Mouse (Mus musculus) stomach, postnatal 0 days (tissue): ENCODE data around the gene Wdr82.

ENCODE experiments used
- CTCF ChIP-seq: IDR thresholded peaks from 2 replicates; pipeline ENCODE4 v1.5.1; 2016; ENCODE audit warnings: antibody characterized with exemption, low read depth, mild to moderate bottlenecking, moderate library complexity
- EP300 ChIP-seq: optimal IDR thresholded peaks from 2 replicates; pipeline ENCODE3; 2016; ENCODE audit warnings: antibody characterized with exemption

DNA sequence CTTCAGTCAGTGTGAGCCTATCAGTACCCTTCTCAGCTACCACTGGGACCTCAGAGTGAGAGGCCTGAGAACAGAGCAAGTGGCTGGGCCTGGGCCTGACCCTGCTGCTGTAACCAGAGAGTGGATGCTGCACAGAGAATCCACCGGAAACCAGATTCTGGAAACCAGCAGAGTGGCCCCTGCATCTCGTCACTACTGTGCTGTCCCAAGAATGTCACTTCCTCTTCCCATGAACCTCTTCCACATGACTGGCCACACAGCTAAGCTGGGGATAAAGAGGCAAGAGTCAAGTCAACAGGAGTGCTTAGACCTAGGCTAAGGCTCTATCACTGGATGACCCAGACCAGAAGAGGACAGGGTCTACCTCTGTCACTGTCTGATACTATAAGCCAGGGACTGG, 41.7 kb upstream of the Wdr82 start:
- TF ChIP-seq EP300 (no peak), CTCF (no peak)
